Comparison of ENCODE assay signal across 12 mouse cellular contexts in genomic region chr11:32961600-32961999, GRCm38 (mm10).
DNase-seq lines count a peak whose midpoint lies in the region; ATAC-seq and TF ChIP-seq lines count a peak whose summit lies in the region.
"Had no signal": no experiment of that assay in that cellular context is flagged by ENCODE, and none has a peak within 500 bp of the region (broad histone marks: within the 10 kb centered on the region; RNA-seq: fewer than 3 reads in every experiment).

No protein-coding gene starts in this region.

- TF ChIP-seq CTCF in intestine, postnatal 0 days (IDR thresholded peaks at IDR 0.05; ENCODE audit: low read depth) = peak; percentile 56
- peak; percentile 57 for TF ChIP-seq CTCF in brain, embryonic 14.5 days (IDR thresholded peaks at IDR 0.05; ENCODE audit: borderline replicate concordance, extremely low read depth, insufficient read depth, insufficient read length)
- peak; percentile 73; the same call in 1 of the 2 replicates for TF ChIP-seq CTCF in testis, adult 2 months (IDR thresholded peaks at IDR 0.05; ENCODE audit: control insufficient read depth, insufficient read depth, insufficient replicate concordance, low read depth, low read length)

- 72% methylated on average over 3 of the region's 3 CpGs for WGBS in intestine, postnatal 0 days
- WGBS in intestine, embryonic 15.5 days = 73% methylated on average over 3 of the region's 3 CpGs
- 72% methylated on average over 3 of the region's 3 CpGs for WGBS in neural tube, embryonic 11.5 days
- 77% methylated on average over 3 of the region's 3 CpGs for WGBS in neural tube, embryonic 15.5 days

- H3K27me3 ChIP-seq in intestine, postnatal 0 days (replicated peaks; ENCODE audit: control insufficient read depth, insufficient read depth, low read length) = no peaks in the 10 kb centered on the region
- H3K27me3 ChIP-seq in intestine, embryonic 15.5 days (replicated peaks) = no peaks in the 10 kb centered on the region
- H3K27me3 ChIP-seq in neural tube, embryonic 11.5 days (ENCODE audit: control insufficient read depth, insufficient read depth, low read length) = no peaks in the 10 kb centered on the region
- H3K27me3 ChIP-seq in neural tube, embryonic 15.5 days (replicated peaks) = no peaks in the 10 kb centered on the region
- no peaks in the 10 kb centered on the region for H3K27me3 ChIP-seq in testis, adult 2 months (ENCODE audit: control insufficient read depth, insufficient read depth, low read length)
- H3K27me3 ChIP-seq: liver, embryonic 13.5 days had no signal

- no peak for ATAC-seq in intestine, postnatal 0 days
- ATAC-seq in intestine, embryonic 15.5 days = no peak
- ATAC-seq in neural tube, embryonic 11.5 days (ENCODE audit: insufficient read depth, low FRiP score, low TSS enrichment) = no peak
- no peak for ATAC-seq in neural tube, embryonic 15.5 days (ENCODE audit: low FRiP score)
- no peak for ATAC-seq in frontal cortex, adult (ENCODE audit: low TSS enrichment)

- no peak for TF ChIP-seq POLR2A in brain, embryonic 14.5 days (IDR thresholded peaks at IDR 0.05; ENCODE audit: borderline replicate concordance, extremely low read depth, insufficient read depth, insufficient read length, poor library complexity, severe bottlenecking)
- TF ChIP-seq POLR2A in testis, adult 2 months (IDR thresholded peaks at IDR 0.05; ENCODE audit: control insufficient read depth, low read depth, low read length) = no peak

- DNase-seq in neural tube, embryonic 11.5 days (ENCODE audit: low spot score) = peak; percentile 27
- peak; percentile 19 for DNase-seq in brain, embryonic 14.5 days (ENCODE audit: low read depth)
- DNase-seq in adrenal gland, postnatal 4 days (ENCODE audit: low spot score in 2 of 2) = no peak
- DNase-seq: adrenal gland, postnatal 25 days; kidney, adult 18-20 months; liver, embryonic 13.5 days; right cerebral cortex, postnatal 14 days had no signal

- no peaks in the 10 kb centered on the region for H3K4me1 ChIP-seq in intestine, postnatal 0 days (replicated peaks; ENCODE audit: control insufficient read depth, insufficient read depth, low read length)
- H3K4me1 ChIP-seq in intestine, embryonic 15.5 days (replicated peaks) = no peaks in the 10 kb centered on the region
- H3K4me1 ChIP-seq in neural tube, embryonic 11.5 days (ENCODE audit: control insufficient read depth, insufficient read depth, low read length) = no peaks in the 10 kb centered on the region
- H3K4me1 ChIP-seq in neural tube, embryonic 15.5 days = no peaks in the 10 kb centered on the region; the same call in 1 of the 2 replicates
- H3K4me1 ChIP-seq in testis, adult 2 months (ENCODE audit: control insufficient read depth, insufficient read depth, low read length) = no peaks in the 10 kb centered on the region; the same call in 1 of the 2 replicates
- H3K4me1 ChIP-seq: liver, embryonic 13.5 days had no signal

- no peaks in the 10 kb centered on the region for H3K36me3 ChIP-seq in intestine, postnatal 0 days (ENCODE audit: control insufficient read depth, insufficient read depth)
- H3K36me3 ChIP-seq in intestine, embryonic 15.5 days = no peaks in the 10 kb centered on the region
- H3K36me3 ChIP-seq in neural tube, embryonic 11.5 days (ENCODE audit: control insufficient read depth, insufficient read depth, low read length) = no peaks in the 10 kb centered on the region
- H3K36me3 ChIP-seq in neural tube, embryonic 15.5 days = no peaks in the 10 kb centered on the region
- H3K36me3 ChIP-seq in testis, adult 2 months (ENCODE audit: control insufficient read depth, insufficient read depth, low read length) = no peaks in the 10 kb centered on the region
- H3K36me3 ChIP-seq: liver, embryonic 13.5 days had no signal

- no peak overlapping the region for H3K4me2 ChIP-seq in intestine, postnatal 0 days (replicated peaks; ENCODE audit: low read depth)
- H3K4me2 ChIP-seq in intestine, embryonic 15.5 days (replicated peaks) = no peak overlapping the region
- H3K4me2 ChIP-seq in neural tube, embryonic 11.5 days (ENCODE audit: low read depth) = no peak overlapping the region
- no peak overlapping the region for H3K4me2 ChIP-seq in neural tube, embryonic 15.5 days
- H3K4me2 ChIP-seq: liver, embryonic 13.5 days had no signal

- H3K9me3 ChIP-seq in intestine, postnatal 0 days (ENCODE audit: control insufficient read depth) = no peaks in the 10 kb centered on the region
- no peaks in the 10 kb centered on the region for H3K9me3 ChIP-seq in intestine, embryonic 15.5 days
- H3K9me3 ChIP-seq in neural tube, embryonic 11.5 days (ENCODE audit: control insufficient read depth, low read length) = peaks cover 2% of the 10 kb centered on the region; the same call in 1 of the 2 replicates
- H3K9me3 ChIP-seq in neural tube, embryonic 15.5 days (replicated peaks) = no peaks in the 10 kb centered on the region
- H3K9me3 ChIP-seq: liver, embryonic 13.5 days had no signal

- no peak overlapping the region for H3K27ac ChIP-seq in intestine, postnatal 0 days (ENCODE audit: low read depth, low read length)
- H3K27ac ChIP-seq in intestine, embryonic 15.5 days = no peak overlapping the region
- H3K27ac ChIP-seq in neural tube, embryonic 11.5 days (ENCODE audit: low read depth, low read length) = no peak overlapping the region
- no peak overlapping the region for H3K27ac ChIP-seq in neural tube, embryonic 15.5 days (replicated peaks)
- H3K27ac ChIP-seq in testis, adult 2 months (ENCODE audit: control insufficient read depth, insufficient read depth, low read depth, low read length) = no peak overlapping the region
- H3K27ac ChIP-seq: liver, embryonic 13.5 days had no signal

- no peak overlapping the region for H3K4me3 ChIP-seq in intestine, postnatal 0 days (ENCODE audit: low read depth, low read length)
- H3K4me3 ChIP-seq in intestine, embryonic 15.5 days (replicated peaks) = no peak overlapping the region
- no peak overlapping the region for H3K4me3 ChIP-seq in neural tube, embryonic 11.5 days (ENCODE audit: low read depth, low read length)
- no peak overlapping the region for H3K4me3 ChIP-seq in neural tube, embryonic 15.5 days (replicated peaks)
- H3K4me3 ChIP-seq in testis, adult 2 months (ENCODE audit: control insufficient read depth, low read depth, low read length) = no peak overlapping the region
- H3K4me3 ChIP-seq: liver, embryonic 13.5 days had no signal

- H3K9ac ChIP-seq in intestine, postnatal 0 days (ENCODE audit: low read depth, low read length) = no peak overlapping the region
- H3K9ac ChIP-seq in intestine, embryonic 15.5 days = no peak overlapping the region
- no peak overlapping the region for H3K9ac ChIP-seq in neural tube, embryonic 11.5 days (ENCODE audit: low read length)
- no peak overlapping the region for H3K9ac ChIP-seq in neural tube, embryonic 15.5 days (replicated peaks)
- H3K9ac ChIP-seq: liver, embryonic 13.5 days had no signal

Comparison
In these comparisons a context has a peak if more than half of its experiments do, and no peak if none do; other contexts are left out.
1. DNase-seq: peak in neural tube, embryonic 11.5 days (single experiment) and brain, embryonic 14.5 days (single experiment); none in adrenal gland, postnatal 4 days (0 of 2).
2. Peak in every context shown above with its lines, with median percentiles within 50 percentile points of each other: CTCF ChIP-seq.